1 mouse cellular context compared by ENCODE assay signal in the genomic region with DNA sequence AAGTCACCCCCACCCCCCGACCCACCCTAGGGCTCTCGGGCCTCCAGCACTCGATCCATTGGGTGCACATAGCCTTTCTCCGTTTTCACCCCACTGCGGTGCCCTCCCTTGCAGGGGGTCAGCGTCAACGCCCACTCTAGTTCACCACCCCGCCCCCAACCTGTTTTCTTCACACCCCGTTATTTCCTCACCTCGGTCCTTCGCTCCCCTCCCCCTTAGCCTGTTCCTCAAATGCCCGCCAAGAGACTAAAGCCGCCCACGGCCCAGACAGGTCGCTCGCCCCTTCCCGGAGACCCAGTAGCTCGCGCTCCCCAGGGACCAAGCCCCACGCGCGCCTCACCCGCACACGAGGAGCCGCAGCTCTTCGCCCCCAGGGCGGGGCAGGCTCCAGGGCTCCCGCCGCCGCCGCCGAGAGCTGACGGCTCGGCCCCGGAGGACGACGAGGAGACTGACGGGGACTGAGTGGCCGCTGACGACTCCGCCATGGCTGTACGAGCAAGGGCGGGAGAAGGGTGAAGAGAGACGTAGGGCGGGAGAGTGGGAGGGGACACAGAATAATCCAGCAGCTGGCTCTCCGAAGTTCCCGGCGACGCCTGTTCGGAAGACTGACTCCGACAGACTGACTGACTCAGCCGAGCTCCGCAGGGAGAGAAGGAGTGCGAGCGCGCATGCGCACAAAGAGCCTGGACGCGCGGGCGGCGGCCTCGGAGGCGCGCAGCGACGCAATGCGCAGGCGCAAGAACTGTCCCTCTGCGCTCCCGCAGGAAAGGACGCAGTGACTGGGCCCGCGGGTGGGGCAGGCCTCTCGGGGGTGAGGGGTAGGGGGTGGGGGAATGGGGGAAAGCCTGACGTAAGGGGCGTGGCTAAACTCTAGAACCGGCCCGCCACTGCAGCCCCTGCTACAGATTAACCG.
A peak's percentile ranks its signal among the peaks of the same experiment; 100 is the strongest.
TF ChIP-seq lines count a peak whose summit lies in the region.

A gene (minus strand): TSS at position 683 of the 913 bp plus-strand sequence.

TF ChIP-seq in CH12.LX, 34 proteins besides CTCF, POLR2A, EP300 and RAD21 (continued from another document):
- peak; percentile 84 for TF ChIP-seq CHD2 (IDR thresholded peaks at IDR 0.05; ENCODE audit: low read length)
- no peak for TF ChIP-seq E2F4 (IDR thresholded peaks at IDR 0.05; ENCODE audit: insufficient replicate concordance, low read depth, low read length)
- TF ChIP-seq ZMIZ1 (IDR thresholded peaks at IDR 0.05; ENCODE audit: low read depth, low read length), result peak; percentile 75
- TF ChIP-seq KAT2A (IDR thresholded peaks at IDR 0.05; ENCODE audit: insufficient replicate concordance, low read length), result 0 out of 2 replicates have a peak, but pooled peaks have one; percentile 35
- TF ChIP-seq TBP (conservative IDR thresholded peaks at IDR 0.05; ENCODE audit: low read depth, low read length), result peak; percentile 45; the same call in 1 of the 2 replicates
- peak; percentile 34; the same call in 1 of the 2 replicates for TF ChIP-seq ELF1 (IDR thresholded peaks at IDR 0.05; ENCODE audit: low read depth, low read length)
- TF ChIP-seq NELFE (IDR thresholded peaks at IDR 0.05; ENCODE audit: low read depth, low read length), result peak; percentile 96
- peak; percentile 47 for TF ChIP-seq MAZ (IDR thresholded peaks at IDR 0.05; ENCODE audit: low read depth, low read length)
- TF ChIP-seq UBTF (IDR thresholded peaks at IDR 0.05; ENCODE audit: low read depth, low read length), result peak; percentile 73; the same call in 1 of the 2 replicates
- TF ChIP-seq PAX5 (IDR thresholded peaks at IDR 0.05; ENCODE audit: low read length), result no peak
- TF ChIP-seq POLR2AphosphoS2 (IDR thresholded peaks at IDR 0.05; ENCODE audit: low read depth, low read length), result peak; percentile 72; the same call in 1 of the 2 replicates
- TF ChIP-seq BHLHE40 (IDR thresholded peaks at IDR 0.05; ENCODE audit: low read depth, low read length), result 0 out of 2 replicates have a peak, but pooled peaks have one; percentile 29
- TF ChIP-seq TCF12 (IDR thresholded peaks at IDR 0.05; ENCODE audit: low read depth, low read length), result peak; percentile 92
- TF ChIP-seq NRF1 (IDR thresholded peaks at IDR 0.05; ENCODE audit: low read depth, low read length), result peak; percentile 90
- TF ChIP-seq CHD1 (IDR thresholded peaks at IDR 0.05; ENCODE audit: low read depth, low read length), result peak; percentile 63; the same call in 1 of the 2 replicates
- peak; percentile 69 for TF ChIP-seq SIN3A (IDR thresholded peaks at IDR 0.05; ENCODE audit: low read length)
- TF ChIP-seq ETS1 (conservative IDR thresholded peaks at IDR 0.05; ENCODE audit: low read depth, low read length), result no peak
- TF ChIP-seq ZC3H11A (IDR thresholded peaks at IDR 0.05; ENCODE audit: low read depth, low read length), result no peak
